Mouse (Mus musculus) skeletal muscle tissue, postnatal 0 days (tissue): ENCODE data around the gene Calr. TPM values are rescaled to one million over a fixed set of nuclear protein-coding genes. Genes with fewer than 3 reads are reported as not detected.

Source experiments
- microRNA-seq, 2 experiments: library from miRNA; unstranded; fragments of <30 nt; microRNA quantifications; one replicate each; pipeline ENCODE4; 2016
- polyA plus RNA-seq: library from polyadenylated mRNA; unstranded; fragments of >200 nt; fragmentation: Nextera tagmentation; extraction: Ambion mirVana; gene quantifications from 2 replicates; pipeline ENCODE4 v1.2.1, GENCODE M21; 2015

The Calr gene
- 182 and 260 TPM in 2 replicates for polyA plus RNA-seq

GRCm38 (mm10) chr8:84846722-84847572 is at the start of gene Calr:
Gene Calr, minus strand, starts transcription at chr8:84846934.

GRCm38 (mm10) chr8:84893709-84894134 is 47.0 kb upstream of the Calr start, which contains the start of gene Gcdh:
Gene Gcdh, minus strand, starts transcription at chr8:84893921.

GRCm38 (mm10) chr8:84871376-84872308 is 24.9 kb upstream of the Calr start, which contains the start of gene Syce2:
Gene Syce2, plus strand, starts transcription at chr8:84872111.

GRCm38 (mm10) chr8:84856864-84857441 is 10.2 kb upstream of the Calr start, which contains the start of gene Farsa:
Gene Farsa, plus strand, starts transcription at chr8:84856989.

GRCm38 (mm10) chr8:84840248-84840999 is 6.3 kb downstream of the Calr start, which contains the start of gene Rad23a:
Gene Rad23a, minus strand, starts transcription at chr8:84840665.

GRCm38 (mm10) chr8:84831490-84831889 is 15.2 kb downstream of the Calr start, which contains the start of gene Gadd45gip1:
Gene Gadd45gip1, plus strand, starts transcription at chr8:84831522.

GRCm38 (mm10) chr8:84822723-84823122 is 24.0 kb downstream of the Calr start, which contains the start of gene Dand5:
Gene Dand5, minus strand, starts transcription at chr8:84822823.

GRCm38 (mm10) chr8:84799999-84800831 is 46.5 kb downstream of the Calr start, which contains the start of gene Nfix:
Gene Nfix, minus strand, starts transcription at chr8:84800344.

Small RNAs within 50 kb of the gene (microRNA-seq; reads per million reads assigned to microRNA genes)
- 1.1 to 1.2 reads per million in 2 experiments for gene Mir7069

Other genes starting within 250 kb of the Calr start
- gene Ier2, start 184.1 kb downstream of the Calr start, polyA plus RNA-seq = 21.8 and 35.5 TPM in 2 replicates
- 33.7 and 35.7 TPM in 2 replicates for gene Trmt1, start 160.6 kb downstream of the Calr start, polyA plus RNA-seq
- gene Nacc1, start 159.1 kb downstream of the Calr start, polyA plus RNA-seq = 5.8 and 6.1 TPM in 2 replicates
- 5.4 and 7.1 TPM in 2 replicates for gene Lyl1, start 145.5 kb downstream of the Calr start, polyA plus RNA-seq
- gene G430095P16Rik, start 123.9 kb downstream of the Calr start, polyA plus RNA-seq = 6.9 and 8.4 TPM in 2 replicates
- 43.9 and 49.1 TPM in 2 replicates for gene Nfix, start 46.6 kb downstream of the Calr start, polyA plus RNA-seq
- gene Dand5, start 24.1 kb downstream of the Calr start, polyA plus RNA-seq = 8.7 and 8.9 TPM in 2 replicates
- gene Gadd45gip1, start 15.4 kb downstream of the Calr start, polyA plus RNA-seq = 66.7 and 71.6 TPM in 2 replicates
- gene Rad23a, start 6.3 kb downstream of the Calr start, polyA plus RNA-seq = 156 and 158 TPM in 2 replicates
- gene Farsa, start 10.1 kb upstream of the Calr start, polyA plus RNA-seq = 37.7 and 40.9 TPM in 2 replicates
- gene Syce2, start 25.2 kb upstream of the Calr start, polyA plus RNA-seq = 11.9 and 16.7 TPM in 2 replicates
- 25.0 and 25.2 TPM in 2 replicates for gene Gcdh, start 47.0 kb upstream of the Calr start, polyA plus RNA-seq
- gene Klf1, start 55.0 kb upstream of the Calr start, polyA plus RNA-seq = 0.33 and 0.42 TPM in 2 replicates
- 6.7 and 7.6 TPM in 2 replicates for gene Dnase2a, start 61.6 kb upstream of the Calr start, polyA plus RNA-seq
- gene Mast1, start 90.4 kb upstream of the Calr start, polyA plus RNA-seq = not detected in 2 replicates
- not detected in 2 replicates for gene Rtbdn, start 100.1 kb upstream of the Calr start, polyA plus RNA-seq
- not detected in 2 replicates for gene Gm49661, start 122.5 kb upstream of the Calr start, polyA plus RNA-seq
- 348 and 353 TPM in 2 replicates for gene Prdx2, start 122.7 kb upstream of the Calr start, polyA plus RNA-seq
- gene Rnaseh2a, start 122.8 kb upstream of the Calr start, polyA plus RNA-seq = 41.5 and 48.0 TPM in 2 replicates
- gene Junb, start 131.8 kb upstream of the Calr start, polyA plus RNA-seq = 11.2 and 16.5 TPM in 2 replicates
- gene Hook2, start 143.7 kb upstream of the Calr start, polyA plus RNA-seq = 7.2 and 8.0 TPM in 2 replicates
- gene Best2, start 167.6 kb upstream of the Calr start, polyA plus RNA-seq = not detected in 2 replicates
- 57.5 and 68.3 TPM in 2 replicates for gene Asna1, start 178.3 kb upstream of the Calr start, polyA plus RNA-seq
- gene Trir, start 179.9 kb upstream of the Calr start, polyA plus RNA-seq = 61.3 and 74.2 TPM in 2 replicates
- gene Tnpo2, start 190.0 kb upstream of the Calr start, polyA plus RNA-seq = 11.4 and 12.6 TPM in 2 replicates
- 9.5 and 11.5 TPM in 2 replicates for gene Fbxw9, start 213.1 kb upstream of the Calr start, polyA plus RNA-seq
- not detected in 2 replicates for gene Gm5741, start 221.0 kb upstream of the Calr start, polyA plus RNA-seq
- gene Dhps, start 224.8 kb upstream of the Calr start, polyA plus RNA-seq = 24.6 and 32.1 TPM in 2 replicates
- gene Wdr83os, start 233.8 kb upstream of the Calr start, polyA plus RNA-seq = 66.9 and 70.6 TPM in 2 replicates
- gene Wdr83, start 234.4 kb upstream of the Calr start, polyA plus RNA-seq = 24.8 and 28.0 TPM in 2 replicates
- 16.2 and 20.6 TPM in 2 replicates for gene Man2b1, start 236.3 kb upstream of the Calr start, polyA plus RNA-seq